ENCODE assay signal across 8 mouse cellular contexts in genomic region chr11:6416405-6417034, GRCm38 (mm10). TPM values are rescaled to one million over a fixed set of nuclear protein-coding genes. Genes with fewer than 3 reads are reported as not detected.
DNase-seq lines count a peak whose midpoint lies in the region; ATAC-seq lines count a peak whose summit lies in the region.

No protein-coding gene starts in this region.

- peak; percentile 39 for ATAC-seq in common myeloid progenitor, adult 5-6 weeks (replicated peaks; ENCODE audit: low read depth, poor library complexity, severe bottlenecking)
- ATAC-seq in megakaryocyte progenitor cell, adult 5-6 weeks (replicated peaks; ENCODE audit: poor library complexity) = peak; percentile 47

- intact Hi-C loops in left cerebral cortex, postnatal 10 days (cut with DNase I) = no loop called here

- peak; percentile 76 for DNase-seq in adipocyte (ENCODE audit: low spot score)
- peak; percentile 64 to 72 for DNase-seq in gastrocnemius, adult 8-10 months (ENCODE audit: low spot score in 2 of 2)
- DNase-seq in induced T-regulatory cell, adult 2 months (ENCODE audit: low read depth) = peak; percentile 93
- peak; percentile 78 to 93 for DNase-seq in left cerebral cortex, postnatal 10 days (ENCODE audit: extremely low spot score in 1 of 2, low spot score in 2 of 2)
- peak; percentile 79 for DNase-seq in right cerebral cortex, postnatal 14 days
- DNase-seq in urinary bladder, postnatal 4 days (ENCODE audit: low spot score in 2 of 2) = peak; percentile 77 to 84

RNA-seq across cellular contexts. Expression of gene Ppia, which starts 1.3 kb away (rescaled TPM):
- 2,015 and 2,091 TPM in 2 replicates for total RNA-seq in common myeloid progenitor, adult 5-6 weeks (2017)
- total RNA-seq in gastrocnemius, adult 8-10 months (2022) = 100 to 1,000 TPM; 189 to 256 (median 213) TPM
- 1,000 to 10,000 TPM; 2,299 to 2,355 TPM for total RNA-seq in left cerebral cortex, postnatal 10 days (2021)
- 5,512 and 5,729 TPM in 2 replicates for total RNA-seq in megakaryocyte progenitor cell, adult 5-6 weeks (2015)
- total RNA-seq in megakaryocyte progenitor cell, adult 5-6 weeks (2017) = 1,825 and 2,581 TPM in 2 replicates

RNA-seq across cellular contexts. Expression of gene Zmiz2, which starts 27.6 kb away (rescaled TPM):
- 9.6 and 17.1 TPM in 2 replicates for total RNA-seq in common myeloid progenitor, adult 5-6 weeks (2017)
- 10 to 100 TPM; 50.7 to 65.8 (median 53.6) TPM for total RNA-seq in gastrocnemius, adult 8-10 months (2022)
- total RNA-seq in left cerebral cortex, postnatal 10 days (2021) = 100 to 1,000 TPM; 199 to 203 TPM
- total RNA-seq in megakaryocyte progenitor cell, adult 5-6 weeks (2015) = 40.9 and 42.0 TPM in 2 replicates
- 8.2 and 11.9 TPM in 2 replicates for total RNA-seq in megakaryocyte progenitor cell, adult 5-6 weeks (2017)

RNA-seq across cellular contexts. Expression of gene H2afv, which starts 27.7 kb away (rescaled TPM):
- 88.8 and 129 TPM in 2 replicates for total RNA-seq in common myeloid progenitor, adult 5-6 weeks (2017)
- 10 to 100 TPM; 47.7 to 58.3 (median 56.0) TPM for total RNA-seq in gastrocnemius, adult 8-10 months (2022)
- 10 to 100 TPM; 26.6 to 28.9 TPM for total RNA-seq in left cerebral cortex, postnatal 10 days (2021)
- total RNA-seq in megakaryocyte progenitor cell, adult 5-6 weeks (2015) = 174 and 176 TPM in 2 replicates
- total RNA-seq in megakaryocyte progenitor cell, adult 5-6 weeks (2017) = 134 and 144 TPM in 2 replicates

RNA-seq across cellular contexts. Expression of gene Purb, which starts 59.2 kb away (rescaled TPM):
- total RNA-seq in common myeloid progenitor, adult 5-6 weeks (2017) = 65.8 and 78.7 TPM in 2 replicates
- 10 to 100 TPM; 19.1 to 24.8 (median 19.7) TPM for total RNA-seq in gastrocnemius, adult 8-10 months (2022)
- 100 to 1,000 TPM; 276 to 277 TPM for total RNA-seq in left cerebral cortex, postnatal 10 days (2021)
- 51.3 and 53.0 TPM in 2 replicates for total RNA-seq in megakaryocyte progenitor cell, adult 5-6 weeks (2015)
- 38.3 and 40.5 TPM in 2 replicates for total RNA-seq in megakaryocyte progenitor cell, adult 5-6 weeks (2017)

Comparison
In these comparisons a context has a peak if more than half of its experiments do, and no peak if none do; other contexts are left out.
1. Peak in every context shown above with its lines: DNase-seq and ATAC-seq.